Mouse (Mus musculus): ENCODE results near the gene Ikzf1. TPM values are rescaled to one million over a fixed set of nuclear protein-coding genes. Genes with fewer than 3 reads are reported as not detected.

Gene Ikzf1
- polyA plus RNA-seq, 1 experiment, result 1.0 TPM

DNA sequence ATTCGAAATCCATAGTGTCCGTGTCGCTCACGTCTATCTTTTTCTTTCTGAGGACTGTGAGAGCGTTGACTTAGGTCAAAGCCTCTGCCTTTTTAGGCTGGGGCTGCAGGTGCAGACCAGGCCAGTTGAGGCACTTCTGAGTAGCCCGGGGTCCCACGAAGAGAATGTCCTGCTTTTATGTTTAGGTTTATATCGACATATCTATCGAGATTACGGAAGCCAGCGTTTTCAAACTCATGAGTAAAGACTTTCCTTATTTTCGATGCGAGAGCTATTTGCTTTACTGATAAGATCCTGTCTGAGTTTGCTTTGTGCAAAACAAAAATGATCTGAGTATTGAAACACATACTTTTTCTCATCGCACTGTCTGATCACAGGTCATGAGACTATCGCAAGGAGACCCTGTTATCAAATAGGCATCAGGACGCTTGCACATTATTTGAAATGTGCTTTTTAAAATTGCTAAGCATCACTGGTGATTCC is 1.8 kb downstream of the Ikzf1 start:
- H3K27me3 ChIP-seq (ENCODE audit: control insufficient read depth, insufficient read depth, insufficient read length), result peaks cover 17% of the 10 kb centered on the region
- no peak overlapping the region for H3ac ChIP-seq (ENCODE audit: control insufficient read depth, insufficient read length, low read depth)
- no peaks in the 10 kb centered on the region for H3K79me2 ChIP-seq (ENCODE audit: control insufficient read depth, insufficient read depth)
- TF ChIP-seq MYOG (IDR thresholded peaks at IDR 0.05; ENCODE audit: control insufficient read depth, extremely low read depth, insufficient read length) (no peak), MYOD1 (IDR thresholded peaks at IDR 0.05; ENCODE audit: control insufficient read depth, insufficient read length, low read depth) (no peak), USF1 (IDR thresholded peaks at IDR 0.05; ENCODE audit: low read depth) (no peak), FOSL1 (IDR thresholded peaks at IDR 0.05; ENCODE audit: insufficient read depth, low read length, poor library complexity, severe bottlenecking) (no peak), CTCF (IDR thresholded peaks at IDR 0.05; ENCODE audit: control insufficient read depth, insufficient read depth, insufficient read length) (no peak), CEBPB (IDR thresholded peaks at IDR 0.05; ENCODE audit: low read depth) (no peak), MAX (IDR thresholded peaks at IDR 0.05) (no peak)
- no peak overlapping the region for H3K4me3 ChIP-seq (ENCODE audit: insufficient read depth, poor library complexity, severe bottlenecking)
- no peaks in the 10 kb centered on the region for H3K36me3 ChIP-seq (ENCODE audit: control insufficient read depth, insufficient read depth)
- no peaks in the 10 kb centered on the region for H3K79me3 ChIP-seq (ENCODE audit: low read depth)

DNA sequence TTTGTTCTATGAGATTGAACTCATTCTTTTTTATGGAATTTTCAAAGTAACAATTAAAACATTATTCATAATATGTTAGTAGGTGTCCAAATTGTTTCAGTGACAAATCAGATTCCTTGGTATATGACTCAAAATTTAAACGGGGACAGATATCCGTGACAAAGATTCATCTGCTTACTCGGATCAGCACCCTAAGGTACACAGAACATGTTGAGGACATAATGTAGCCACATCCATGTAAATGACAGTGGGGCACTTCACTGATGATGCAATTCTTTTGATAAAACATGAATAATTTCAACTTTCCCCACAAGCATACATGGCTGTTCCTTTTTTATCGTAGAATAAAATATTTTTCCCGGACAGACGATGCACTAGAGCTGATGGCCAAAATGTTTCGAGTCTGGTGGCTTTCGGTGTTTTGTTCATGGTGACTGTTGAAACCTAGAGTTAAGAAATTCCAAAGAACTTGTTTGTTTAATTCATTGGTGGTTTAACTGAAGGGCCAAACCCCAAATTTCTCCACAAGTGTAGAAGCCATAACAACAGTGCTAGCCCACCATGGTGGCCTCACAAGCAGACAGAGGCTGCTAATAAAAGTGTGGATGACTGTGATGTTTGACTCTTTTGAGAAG is 2.9 kb downstream of the Ikzf1 start:
- peaks cover 17% of the 10 kb centered on the region for H3K27me3 ChIP-seq (ENCODE audit: control insufficient read depth, insufficient read depth, insufficient read length)
- TF ChIP-seq CTCF (IDR thresholded peaks at IDR 0.05; ENCODE audit: control insufficient read depth, insufficient read depth, insufficient read length), result no peak
- TF ChIP-seq FOSL1 (IDR thresholded peaks at IDR 0.05; ENCODE audit: insufficient read depth, low read length, poor library complexity, severe bottlenecking), result no peak
- no peak for TF ChIP-seq MYOD1 (IDR thresholded peaks at IDR 0.05; ENCODE audit: control insufficient read depth, insufficient read length, low read depth)
- no peak for TF ChIP-seq USF1 (IDR thresholded peaks at IDR 0.05; ENCODE audit: low read depth)
- TF ChIP-seq MAX (IDR thresholded peaks at IDR 0.05), result no peak
- TF ChIP-seq MYOG (IDR thresholded peaks at IDR 0.05; ENCODE audit: control insufficient read depth, extremely low read depth, insufficient read length), result no peak
- no peak for TF ChIP-seq CEBPB (IDR thresholded peaks at IDR 0.05; ENCODE audit: low read depth)

DNA sequence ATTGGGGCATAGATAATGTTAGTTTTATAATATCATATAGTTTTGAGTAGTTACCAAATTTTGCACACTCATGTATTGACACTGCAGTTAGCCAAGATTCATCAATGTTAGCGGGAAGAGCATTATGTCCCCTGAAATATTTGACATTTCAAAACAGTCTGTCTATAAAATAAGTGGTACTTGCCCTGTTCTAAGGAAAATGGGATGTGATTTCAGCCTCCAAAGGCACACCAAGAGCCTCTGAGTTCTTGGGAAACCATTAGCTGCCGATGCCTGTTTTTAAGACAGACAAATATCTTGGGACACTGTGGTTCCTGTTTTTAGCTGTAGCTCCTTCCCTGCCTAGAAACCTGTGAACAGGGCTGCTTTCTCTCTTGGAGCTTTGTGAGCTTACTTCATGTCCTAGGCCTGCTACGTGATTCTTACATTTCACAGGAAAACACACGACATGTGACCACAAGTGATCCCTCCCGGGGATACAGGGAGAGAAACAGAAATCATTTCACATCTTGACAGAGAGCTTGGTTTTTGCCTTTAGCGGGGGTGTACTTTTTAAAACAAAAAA is 4.0 kb downstream of the Ikzf1 start:
- Histone ChIP-seq H3K27me3 (ENCODE audit: control insufficient read depth, insufficient read depth, insufficient read length) (peaks cover 17% of the 10 kb centered on the region), H3ac (ENCODE audit: control insufficient read depth, insufficient read length, low read depth) (no peak overlapping the region), H3K79me2 (ENCODE audit: control insufficient read depth, insufficient read depth) (no peaks in the 10 kb centered on the region), H3K36me3 (ENCODE audit: control insufficient read depth, insufficient read depth) (no peaks in the 10 kb centered on the region), H3K79me3 (ENCODE audit: low read depth) (no peaks in the 10 kb centered on the region), H3K4me3 (ENCODE audit: insufficient read depth, poor library complexity, severe bottlenecking) (no peak overlapping the region)
- TF ChIP-seq MYOD1 (IDR thresholded peaks at IDR 0.05; ENCODE audit: control insufficient read depth, insufficient read length, low read depth) (no peak), MYOG (IDR thresholded peaks at IDR 0.05; ENCODE audit: control insufficient read depth, extremely low read depth, insufficient read length) (no peak), CEBPB (IDR thresholded peaks at IDR 0.05; ENCODE audit: low read depth) (no peak), MAX (IDR thresholded peaks at IDR 0.05) (no peak), USF1 (IDR thresholded peaks at IDR 0.05; ENCODE audit: low read depth) (no peak), FOSL1 (IDR thresholded peaks at IDR 0.05; ENCODE audit: insufficient read depth, low read length, poor library complexity, severe bottlenecking) (no peak), CTCF (IDR thresholded peaks at IDR 0.05; ENCODE audit: control insufficient read depth, insufficient read depth, insufficient read length) (no peak)

More for the DNA sequence above, 2.9 kb downstream of the Ikzf1 start:
- Histone ChIP-seq H3ac (ENCODE audit: control insufficient read depth, insufficient read length, low read depth) (no peak overlapping the region), H3K79me2 (ENCODE audit: control insufficient read depth, insufficient read depth) (no peaks in the 10 kb centered on the region), H3K4me3 (ENCODE audit: insufficient read depth, poor library complexity, severe bottlenecking) (no peak overlapping the region), H3K79me3 (ENCODE audit: low read depth) (no peaks in the 10 kb centered on the region), H3K36me3 (ENCODE audit: control insufficient read depth, insufficient read depth) (no peaks in the 10 kb centered on the region)

DNA sequence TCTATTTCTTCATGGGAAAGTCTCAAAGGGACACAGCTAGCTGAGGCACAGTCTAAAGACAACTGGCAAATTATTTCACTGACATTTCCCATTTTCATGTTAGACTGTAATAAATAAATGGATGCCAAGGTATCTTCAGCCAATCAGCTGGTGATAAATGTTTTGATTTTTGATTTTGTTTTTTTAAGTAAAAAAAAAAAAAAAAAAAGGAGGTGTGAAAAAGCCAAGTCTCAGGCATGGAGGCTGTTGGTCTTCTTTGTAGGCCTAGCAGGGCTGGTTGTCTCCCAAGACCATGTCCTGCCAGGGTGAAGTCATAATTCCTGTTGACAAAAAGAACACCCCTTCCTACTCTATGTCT is 4.9 kb downstream of the Ikzf1 start:
- no peak overlapping the region for H3ac ChIP-seq (ENCODE audit: control insufficient read depth, insufficient read length, low read depth)
- no peak for TF ChIP-seq USF1 (IDR thresholded peaks at IDR 0.05; ENCODE audit: low read depth)
- TF ChIP-seq MYOD1 (IDR thresholded peaks at IDR 0.05; ENCODE audit: control insufficient read depth, insufficient read length, low read depth), result no peak
- TF ChIP-seq MAX (IDR thresholded peaks at IDR 0.05), result no peak
- TF ChIP-seq CTCF (IDR thresholded peaks at IDR 0.05; ENCODE audit: control insufficient read depth, insufficient read depth, insufficient read length), result no peak
- no peak for TF ChIP-seq MYOG (IDR thresholded peaks at IDR 0.05; ENCODE audit: control insufficient read depth, extremely low read depth, insufficient read length)
- TF ChIP-seq FOSL1 (IDR thresholded peaks at IDR 0.05; ENCODE audit: insufficient read depth, low read length, poor library complexity, severe bottlenecking), result no peak
- no peak for TF ChIP-seq CEBPB (IDR thresholded peaks at IDR 0.05; ENCODE audit: low read depth)
- H3K27me3 ChIP-seq (ENCODE audit: control insufficient read depth, insufficient read depth, insufficient read length), result peaks cover 14% of the 10 kb centered on the region

DNA sequence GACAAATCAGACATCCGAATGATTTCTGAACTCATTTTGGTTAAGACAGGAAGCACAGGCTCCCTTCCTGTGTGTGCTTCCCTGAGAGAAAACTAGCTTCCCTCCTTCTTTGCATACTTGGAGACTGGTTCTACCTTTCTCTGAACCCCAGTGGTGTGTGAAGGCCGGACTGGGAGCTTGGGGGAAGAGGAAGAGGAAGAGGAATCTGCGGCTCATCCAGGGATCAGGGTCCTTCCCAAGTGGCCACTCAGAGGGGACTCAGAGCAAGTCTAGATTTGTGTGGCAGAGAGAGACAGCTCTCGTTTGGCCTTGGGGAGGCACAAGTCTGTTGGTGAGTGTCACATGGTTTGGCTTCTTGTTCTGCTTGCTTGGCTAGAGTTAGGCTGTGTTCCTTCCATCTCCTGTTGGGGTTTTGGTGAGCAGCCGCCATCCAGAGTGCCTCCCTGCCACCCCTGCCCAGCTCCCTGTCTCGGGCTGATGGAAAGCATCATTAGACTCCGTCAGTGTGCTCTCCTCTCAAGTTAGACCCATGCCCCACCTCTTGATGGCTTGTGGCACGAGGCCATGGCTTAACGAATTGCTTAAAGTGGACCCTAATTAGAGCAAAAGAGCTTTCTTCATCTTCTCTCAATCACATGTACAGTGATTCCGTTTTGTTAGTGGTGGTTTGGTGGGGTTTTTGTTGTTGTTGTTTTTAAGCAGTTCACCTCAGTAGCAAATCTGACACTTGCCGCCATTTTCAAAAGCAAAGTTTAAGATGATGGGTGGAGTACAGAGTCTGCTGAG is 5.4 kb downstream of the Ikzf1 start:
- TF ChIP-seq CEBPB (IDR thresholded peaks at IDR 0.05; ENCODE audit: low read depth) (no peak), MYOD1 (IDR thresholded peaks at IDR 0.05; ENCODE audit: control insufficient read depth, insufficient read length, low read depth) (no peak), USF1 (IDR thresholded peaks at IDR 0.05; ENCODE audit: low read depth) (no peak), MYOG (IDR thresholded peaks at IDR 0.05; ENCODE audit: control insufficient read depth, extremely low read depth, insufficient read length) (no peak), FOSL1 (IDR thresholded peaks at IDR 0.05; ENCODE audit: insufficient read depth, low read length, poor library complexity, severe bottlenecking) (no peak), MAX (IDR thresholded peaks at IDR 0.05) (no peak), CTCF (IDR thresholded peaks at IDR 0.05; ENCODE audit: control insufficient read depth, insufficient read depth, insufficient read length) (no peak)
- Histone ChIP-seq H3K79me3 (ENCODE audit: low read depth) (no peaks in the 10 kb centered on the region), H3K4me3 (ENCODE audit: insufficient read depth, poor library complexity, severe bottlenecking) (no peak overlapping the region), H3ac (ENCODE audit: control insufficient read depth, insufficient read length, low read depth) (no peak overlapping the region), H3K27me3 (ENCODE audit: control insufficient read depth, insufficient read depth, insufficient read length) (peaks cover 8% of the 10 kb centered on the region), H3K79me2 (ENCODE audit: control insufficient read depth, insufficient read depth) (no peaks in the 10 kb centered on the region), H3K36me3 (ENCODE audit: control insufficient read depth, insufficient read depth) (no peaks in the 10 kb centered on the region)

More for the DNA sequence above, 4.9 kb downstream of the Ikzf1 start:
- Histone ChIP-seq H3K79me2 (ENCODE audit: control insufficient read depth, insufficient read depth) (no peaks in the 10 kb centered on the region), H3K36me3 (ENCODE audit: control insufficient read depth, insufficient read depth) (no peaks in the 10 kb centered on the region), H3K79me3 (ENCODE audit: low read depth) (no peaks in the 10 kb centered on the region), H3K4me3 (ENCODE audit: insufficient read depth, poor library complexity, severe bottlenecking) (no peak overlapping the region)

Data from C2C12 (cell line).